Mouse (Mus musculus): ENCODE measurements around the gene Fgfr2.

Fgfr2 gene

DNA sequence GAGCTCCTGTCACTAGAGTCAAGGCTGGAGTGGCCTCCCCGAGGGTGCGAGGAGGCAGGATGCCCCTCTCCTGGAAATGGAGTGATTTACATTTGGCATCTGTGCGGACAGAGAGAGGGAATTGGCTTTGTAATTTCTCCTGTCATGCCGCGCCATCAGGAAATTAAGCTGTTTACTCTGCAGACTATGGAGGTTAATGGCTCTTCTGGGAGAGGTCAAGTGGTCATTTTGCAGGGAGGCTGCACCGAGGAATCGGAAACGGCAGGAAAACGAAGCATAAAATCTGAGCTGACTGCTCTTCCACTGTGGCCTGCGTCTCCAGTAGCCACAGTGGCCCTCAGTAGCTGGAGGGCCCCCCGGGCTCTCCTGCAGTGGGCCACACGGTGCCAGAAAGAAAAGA is 485.9 kb downstream of the Fgfr2 start:
- CTCF ChIA-PET, result no interaction called here

- CTCF ChIA-PET, result interaction anchor here (0.5 kb wide), 1 partner anchor 181 kb away, joined by 3 read pairs; no protein-coding TSS in a partner anchor
Observed at GRCm38 (mm10) chr7:132631313-132631712, 491.8 kb downstream of the Fgfr2 start.

DNA sequence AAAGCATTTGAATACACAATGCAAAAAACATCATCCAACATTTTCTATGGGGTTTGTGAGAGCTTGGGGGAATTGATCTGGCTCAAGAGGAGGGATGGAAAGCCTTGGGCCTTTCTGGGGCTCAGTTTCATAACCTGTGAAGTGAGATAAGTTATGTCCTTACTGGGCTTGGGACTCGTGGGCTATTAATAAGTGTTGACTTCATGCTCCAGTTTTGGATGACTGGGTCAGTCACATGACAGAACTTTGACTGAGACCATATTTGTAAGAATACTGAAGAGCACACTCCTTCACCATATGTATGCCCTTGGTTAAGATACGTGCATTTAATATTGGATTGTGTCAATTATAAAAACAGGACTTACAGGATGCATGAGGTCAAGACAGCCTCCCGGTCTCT is 495.7 kb downstream of the Fgfr2 start:
- CTCF ChIA-PET, result no interaction called here

DNA sequence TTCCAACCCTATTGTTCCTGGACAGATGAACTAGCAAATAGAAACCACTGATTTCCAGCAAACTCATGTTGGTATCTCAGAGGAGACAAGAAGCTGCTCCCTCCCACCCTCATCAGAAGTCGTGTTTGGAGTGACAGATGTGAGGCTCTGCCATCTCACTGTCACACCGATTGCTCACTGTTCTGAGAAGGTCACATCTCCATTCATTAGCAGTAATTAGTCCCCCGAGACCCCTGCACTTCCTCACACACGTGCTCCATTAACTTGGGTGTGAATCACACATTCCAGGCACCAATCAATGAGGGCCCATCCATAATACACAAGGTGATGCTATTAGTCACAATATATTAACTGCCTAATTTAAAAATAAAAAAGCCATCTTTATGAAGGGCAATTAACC is 497.0 kb downstream of the Fgfr2 start:
- CTCF ChIA-PET, result no interaction called here

DNA sequence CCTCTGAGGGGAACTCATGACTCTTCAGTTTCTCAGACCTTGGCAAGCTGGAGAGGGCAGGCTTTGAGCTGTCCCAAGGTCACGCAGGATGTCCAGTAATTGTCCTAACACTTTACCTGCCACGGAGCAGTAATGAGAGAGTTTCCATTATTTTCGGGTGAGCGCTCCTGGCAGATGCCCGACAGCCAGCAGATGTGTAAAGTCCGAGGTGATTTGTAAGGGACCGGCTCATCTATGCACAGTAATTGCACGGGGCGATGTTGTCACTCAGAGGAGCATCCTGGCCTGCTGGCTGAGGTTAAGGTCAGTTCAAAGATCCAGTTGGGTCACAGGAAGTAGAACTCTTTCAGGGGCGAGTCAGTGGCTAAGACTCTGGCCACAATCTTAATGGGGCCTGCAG is 499.0 kb downstream of the Fgfr2 start:
- CTCF ChIA-PET, result no interaction called here

- CTCF ChIA-PET, result no interaction called here
Observed at GRCm38 (mm10) chr7:132619975-132620918, 502.9 kb downstream of the Fgfr2 start.

- CTCF ChIA-PET, result no interaction called here
Observed at GRCm38 (mm10) chr7:132619549-132619948, 503.6 kb downstream of the Fgfr2 start.

- CTCF ChIA-PET, result no interaction called here
Observed at GRCm38 (mm10) chr7:132617021-132617564, 506.1 kb downstream of the Fgfr2 start.

- CTCF ChIA-PET, result no interaction called here
Observed at GRCm38 (mm10) chr7:132616391-132616790, 506.8 kb downstream of the Fgfr2 start.

DNA sequence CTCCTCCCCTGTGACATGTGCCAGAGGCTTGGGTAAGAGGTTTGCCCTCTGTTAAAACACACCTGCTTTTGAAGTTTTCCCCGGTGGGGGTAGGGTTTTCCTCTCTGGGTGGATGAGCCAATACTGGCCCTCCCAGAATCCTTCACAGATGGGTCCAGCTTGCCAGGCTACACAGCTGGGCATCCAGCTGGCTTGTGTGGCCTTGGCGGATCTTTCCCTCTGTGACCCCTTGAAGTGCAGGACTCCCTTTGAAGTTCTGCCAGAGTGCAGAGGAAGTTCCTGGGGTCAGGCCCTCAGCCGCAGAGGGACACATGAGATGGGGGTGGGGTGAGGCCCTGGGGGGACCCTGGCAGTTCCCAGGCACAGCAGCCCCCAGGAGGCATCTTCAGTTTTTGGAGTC is 507.8 kb downstream of the Fgfr2 start:
- CTCF ChIA-PET, result no interaction called here

- CTCF ChIA-PET, result no interaction called here
Observed at GRCm38 (mm10) chr7:132611530-132611929, 511.6 kb downstream of the Fgfr2 start.

GRCm38 (mm10) chr7:132610468-132611318 is 512.5 kb downstream of the Fgfr2 start, which contains the start of gene Lhpp:
Lhpp (plus strand) TSS chr7:132610638.
- CTCF ChIA-PET, result interaction anchor here (0.6 kb wide), 1 partner anchor 104 kb away, joined by 3 read pairs; no protein-coding TSS in a partner anchor

GRCm38 (mm10) chr7:132608316-132609020 is 514.7 kb downstream of the Fgfr2 start:
- CTCF ChIA-PET, result interaction anchor here (0.6 kb wide), 1 partner anchor 235 kb away, joined by 3 read pairs; no protein-coding TSS in a partner anchor

- CTCF ChIA-PET, result no interaction called here
Observed at GRCm38 (mm10) chr7:132605689-132606088, 517.5 kb downstream of the Fgfr2 start.

- CTCF ChIA-PET, result no interaction called here
Observed at GRCm38 (mm10) chr7:132604720-132605119, 518.4 kb downstream of the Fgfr2 start.

GRCm38 (mm10) chr7:132600926-132601325 is 522.2 kb downstream of the Fgfr2 start:
- CTCF ChIA-PET, result no interaction called here

GRCm38 (mm10) chr7:132600026-132600425 is 523.1 kb downstream of the Fgfr2 start:
- CTCF ChIA-PET, result no interaction called here

DNA sequence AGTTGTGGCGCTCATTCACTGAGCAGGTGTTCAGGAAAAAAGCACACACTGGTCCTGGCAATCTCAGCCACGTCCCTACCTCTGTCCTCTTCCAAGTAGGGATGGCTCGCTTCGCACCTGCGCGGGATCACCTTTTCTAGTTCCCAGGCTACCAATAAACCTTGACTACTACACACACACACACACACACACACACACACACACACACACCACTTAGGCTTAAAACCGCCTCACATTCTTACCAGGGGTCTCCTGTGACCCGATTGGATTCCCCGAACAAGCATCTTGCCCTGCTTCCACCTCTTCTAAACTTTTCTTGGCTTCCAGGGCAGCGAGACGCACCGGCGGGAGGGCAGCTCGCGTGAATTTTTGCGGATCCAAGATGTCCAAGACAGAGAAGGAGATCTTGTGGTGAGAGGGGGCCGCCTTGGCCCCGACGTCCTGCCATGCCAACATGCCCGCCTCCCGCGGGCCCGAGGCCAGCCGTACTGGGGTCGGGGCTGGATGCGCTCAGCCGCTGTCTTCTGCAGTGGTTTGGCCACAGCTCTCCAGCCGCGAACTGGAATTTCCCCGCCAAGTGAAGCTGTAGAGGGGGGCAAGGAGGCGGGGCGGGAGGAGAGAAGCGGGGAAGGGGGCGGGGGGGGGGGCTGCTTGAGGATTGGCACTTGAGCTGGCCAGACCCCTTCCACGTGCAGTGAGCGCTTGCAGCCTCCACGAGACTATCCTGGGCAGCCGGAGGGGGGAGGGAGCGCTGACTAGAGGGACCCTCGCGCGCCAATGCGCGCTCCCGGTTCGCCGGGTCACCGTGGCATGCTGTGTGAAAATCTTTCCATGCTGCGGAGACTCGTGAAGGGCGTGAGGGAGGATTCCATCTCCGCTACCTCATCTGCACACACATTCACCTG is 523.8 kb downstream of the Fgfr2 start, which contains the start of gene Nkx1-2:
Gene Nkx1-2 (minus strand): TSS at position 567 of the 905 bp plus-strand sequence.
- CTCF ChIA-PET, result no interaction called here

DNA sequence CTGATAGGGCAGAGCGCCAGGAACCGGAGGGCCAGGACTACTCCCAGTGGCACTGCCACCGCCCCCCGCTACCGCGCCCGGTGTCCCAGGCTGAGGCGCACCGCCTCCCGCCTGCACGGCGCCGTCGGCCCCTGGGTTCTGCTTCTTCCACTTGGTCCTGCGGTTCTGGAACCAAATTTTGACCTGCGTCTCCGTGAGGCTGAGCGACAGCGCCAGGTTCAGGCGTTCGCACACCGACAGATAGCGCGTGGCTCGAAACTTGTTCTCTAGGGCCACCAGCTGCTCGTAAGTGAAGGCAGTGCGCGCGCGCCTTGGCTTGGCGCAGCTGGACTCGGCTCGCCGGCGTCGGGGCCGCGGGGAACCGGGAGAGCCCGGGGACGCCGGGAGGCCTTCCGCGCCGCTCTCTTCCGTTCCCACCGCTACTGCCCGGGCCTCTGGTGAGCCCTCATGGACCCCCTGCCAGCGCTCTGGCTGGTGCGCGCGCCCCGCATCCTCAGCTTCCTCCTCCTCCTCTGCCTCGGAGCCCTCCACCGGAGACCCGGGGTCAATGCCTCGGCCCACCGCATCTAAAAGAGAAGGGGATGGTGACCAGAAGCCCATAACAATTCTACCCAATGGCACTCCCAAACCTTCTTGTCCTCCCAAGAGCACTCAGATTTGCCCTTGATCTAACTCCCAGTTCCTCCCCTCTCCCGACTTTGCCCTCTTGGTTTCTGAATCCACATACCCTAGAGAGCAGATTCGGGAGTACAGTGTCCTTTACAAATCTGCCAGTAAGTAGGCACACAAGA is 525.7 kb downstream of the Fgfr2 start:
- CTCF ChIA-PET, result no interaction called here
